Mouse (Mus musculus): ENCODE results near the gene Gm17584. TPM values are rescaled to one million over a fixed set of nuclear protein-coding genes. Genes with fewer than 3 reads are reported as not detected.
"Not testable (repeated sequence)": the region's sequence is repeated elsewhere in the genome, so short reads cannot be mapped to it uniquely, and the experiment has no call there.

Gene Gm17584
- polyA plus RNA-seq (2015; fragmentation: Nextera tagmentation; extraction: Ambion mirVana) = not detected in 2 replicates

DNA sequence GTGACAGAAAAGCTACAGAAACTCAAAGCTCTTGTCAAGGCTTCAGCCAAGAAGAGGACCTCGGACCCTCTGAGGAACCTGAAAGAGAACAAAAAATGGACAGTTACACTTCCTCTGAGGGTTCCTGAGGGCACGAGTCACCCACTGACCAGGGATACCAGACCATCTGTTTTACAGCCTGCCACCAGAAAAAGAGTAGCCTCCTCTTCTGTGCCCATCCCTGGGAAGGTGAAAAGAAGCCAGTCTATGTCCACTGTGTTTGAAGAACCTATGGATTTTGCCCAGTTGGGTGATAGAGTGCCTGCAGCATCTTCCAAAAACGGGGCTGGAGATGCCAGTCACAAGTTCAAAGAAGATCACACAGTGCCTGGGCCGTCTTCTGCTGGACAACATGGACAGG, at the start of gene Gm17584:
Gm17584 (plus strand) TSS at position 301 of the 400 bp plus-strand sequence.
- not testable (repeated sequence) for H3K27me3 ChIP-seq (ENCODE audit: control insufficient read depth, insufficient read depth, low read length); H3K4me2 ChIP-seq (replicated peaks; ENCODE audit: low read depth); H3K36me3 ChIP-seq (ENCODE audit: control insufficient read depth, insufficient read depth, low read length); H3K4me1 ChIP-seq (replicated peaks; ENCODE audit: control insufficient read depth, insufficient read depth); ATAC-seq (ENCODE audit: low FRiP score, low TSS enrichment); H3K9me3 ChIP-seq (ENCODE audit: control insufficient read depth, low read length); DNase-seq (ENCODE audit: low spot score); H3K9ac ChIP-seq (ENCODE audit: low read length); H3K4me3 ChIP-seq (ENCODE audit: low read depth, low read length); H3K27ac ChIP-seq (replicated peaks)
- WGBS = no CpG with 5 or more reads among the region's 4 CpGs

Other genes starting within 250 kb of the Gm17584 start
- gene Gm17469, start 129.3 kb downstream of the Gm17584 start, polyA plus RNA-seq (2015; fragmentation: Nextera tagmentation; extraction: Ambion mirVana) = not detected in 2 replicates

All from stomach, postnatal 0 days (tissue).